8 mouse cellular contexts compared by ENCODE assay signal in the genomic region with DNA sequence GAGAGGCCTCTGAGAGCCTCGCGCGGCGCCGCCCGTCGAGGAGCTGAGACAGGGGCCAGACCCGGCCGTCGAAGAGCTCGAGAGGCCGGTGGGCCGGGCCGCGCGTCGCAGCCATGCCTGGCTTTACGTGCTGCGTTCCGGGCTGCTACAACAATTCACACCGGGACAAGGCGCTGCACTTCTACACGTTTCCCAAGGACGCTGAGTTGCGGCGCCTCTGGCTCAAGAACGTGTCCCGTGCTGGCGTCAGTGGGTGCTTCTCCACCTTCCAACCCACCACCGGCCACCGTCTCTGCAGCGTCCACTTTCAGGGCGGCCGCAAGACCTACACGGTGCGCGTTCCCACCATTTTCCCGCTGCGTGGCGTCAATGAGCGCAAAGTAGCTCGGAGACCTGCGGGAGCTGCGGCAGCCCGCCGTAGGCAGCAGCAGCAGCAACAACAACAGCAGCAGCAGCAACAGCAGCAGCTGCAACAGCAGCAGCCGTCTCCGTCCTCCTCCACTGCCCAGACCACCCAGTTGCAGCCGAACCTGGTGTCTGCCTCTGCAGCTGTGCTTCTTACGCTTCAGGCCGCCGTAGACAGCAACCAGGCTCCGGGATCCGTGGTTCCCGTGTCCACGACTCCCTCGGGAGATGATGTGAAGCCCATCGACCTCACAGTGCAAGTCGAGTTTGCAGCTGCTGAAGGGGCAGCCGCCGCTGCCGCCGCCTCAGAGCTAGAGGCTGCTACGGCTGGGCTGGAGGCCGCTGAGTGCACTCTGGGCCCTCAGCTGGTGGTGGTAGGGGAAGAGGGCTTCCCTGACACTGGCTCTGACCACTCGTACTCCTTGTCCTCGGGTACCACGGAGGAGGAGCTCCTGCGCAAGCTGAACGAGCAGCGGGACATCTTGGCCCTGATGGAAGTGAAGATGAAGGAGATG. TPM values are rescaled to one million over a fixed set of nuclear protein-coding genes. Genes with fewer than 3 reads are reported as not detected.
DNase-seq lines count a peak whose midpoint lies in the region; ATAC-seq and TF ChIP-seq lines count a peak whose summit lies in the region.
"Had no signal": no experiment of that assay in that cellular context is flagged by ENCODE, and none has a peak within 500 bp of the region (broad histone marks: within the 10 kb centered on the region; RNA-seq: fewer than 3 reads in every experiment).

No protein-coding gene starts in this region.

- TF ChIP-seq POLR2A in brain, embryonic 14.5 days (IDR thresholded peaks at IDR 0.05; ENCODE audit: borderline replicate concordance, extremely low read depth, insufficient read depth, insufficient read length, poor library complexity, severe bottlenecking): no peak

- H3K27me3 ChIP-seq in forebrain, embryonic 14.5 days (replicated peaks; ENCODE audit: control insufficient read depth, insufficient read depth, low read length): no peaks in the 10 kb centered on the region
- H3K27me3 ChIP-seq in hindbrain, embryonic 14.5 days (ENCODE audit: control insufficient read depth, insufficient read depth, low read length): no peaks in the 10 kb centered on the region
- H3K27me3 ChIP-seq in midbrain, embryonic 11.5 days (ENCODE audit: control insufficient read depth, insufficient read depth, low read length): no peaks in the 10 kb centered on the region
- H3K27me3 ChIP-seq in stomach, embryonic 14.5 days (ENCODE audit: control insufficient read depth, insufficient read depth, low read length): no peaks in the 10 kb centered on the region

- peak overlapping the region; percentile 21; the same call in 1 of the 2 replicates for H3K27ac ChIP-seq in forebrain, embryonic 14.5 days (ENCODE audit: low read depth, low read length)
- peak overlapping the region; percentile 82 for H3K27ac ChIP-seq in hindbrain, embryonic 14.5 days
- peak overlapping the region; percentile 74 for H3K27ac ChIP-seq in midbrain, embryonic 11.5 days (ENCODE audit: low read depth, low read length)
- peak overlapping the region; percentile 87 for H3K27ac ChIP-seq in stomach, embryonic 14.5 days (ENCODE audit: low read length)

- intact Hi-C loops in left cerebral cortex, postnatal 36 days (cut with DNase I): loop anchor here (10.0 kb wide), 1 partner anchor 141 kb away; no protein-coding TSS in a partner anchor

- peak; percentile 71 for DNase-seq in NIH3T3 (ENCODE audit: low read depth)
- DNase-seq in brain, embryonic 14.5 days (ENCODE audit: low read depth): peak; percentile 65
- DNase-seq in forebrain, embryonic 14.5 days (ENCODE audit: low spot score): peak; percentile 44
- peak; percentile 50 for DNase-seq in hindbrain, embryonic 14.5 days (ENCODE audit: low spot score)
- peak; percentile 65 to 67 for DNase-seq in left cerebral cortex, postnatal 36 days (ENCODE audit: low spot score in 2 of 2)
- peak; percentile 93 for DNase-seq in midbrain, embryonic 11.5 days (ENCODE audit: low spot score, missing footprints)

- H3K9ac ChIP-seq in forebrain, embryonic 14.5 days (ENCODE audit: low read length): peak overlapping the region; percentile 81
- peak overlapping the region; percentile 77 for H3K9ac ChIP-seq in hindbrain, embryonic 14.5 days
- H3K9ac ChIP-seq in midbrain, embryonic 11.5 days (ENCODE audit: low read length): peak overlapping the region; percentile 61
- peak overlapping the region; percentile 77 for H3K9ac ChIP-seq in stomach, embryonic 14.5 days (replicated peaks; ENCODE audit: low read depth, low read length)

- ATAC-seq in forebrain, embryonic 14.5 days: peak; percentile 49
- ATAC-seq in hindbrain, embryonic 14.5 days (ENCODE audit: low FRiP score): peak; percentile 38
- peak; percentile 20 for ATAC-seq in midbrain, embryonic 11.5 days (ENCODE audit: low FRiP score)
- ATAC-seq in stomach, embryonic 14.5 days (ENCODE audit: insufficient number of reproducible peaks, insufficient read depth, low FRiP score, low read depth): no peak

- peaks cover 7% of the 10 kb centered on the region; the same call in 1 of the 2 replicates for H3K36me3 ChIP-seq in forebrain, embryonic 14.5 days (ENCODE audit: control insufficient read depth, insufficient read depth, low read length)
- H3K36me3 ChIP-seq in hindbrain, embryonic 14.5 days (replicated peaks; ENCODE audit: control insufficient read depth, insufficient read depth): 0 out of 2 replicates have a peak, but pooled peaks cover 12% of the 10 kb centered on the region
- no peaks in the 10 kb centered on the region for H3K36me3 ChIP-seq in midbrain, embryonic 11.5 days (ENCODE audit: control insufficient read depth, insufficient read depth, low read length)
- peaks cover 4% of the 10 kb centered on the region for H3K36me3 ChIP-seq in stomach, embryonic 14.5 days (ENCODE audit: control insufficient read depth, insufficient read depth, low read length)

- H3K4me3 ChIP-seq in forebrain, embryonic 14.5 days (ENCODE audit: low read depth, low read length): peak overlapping the region; percentile 70
- peak overlapping the region; percentile 71 for H3K4me3 ChIP-seq in hindbrain, embryonic 14.5 days (replicated peaks; ENCODE audit: low read length)
- peak overlapping the region; percentile 71 for H3K4me3 ChIP-seq in midbrain, embryonic 11.5 days (ENCODE audit: low read depth, low read length)
- H3K4me3 ChIP-seq in stomach, embryonic 14.5 days (ENCODE audit: low read depth, low read length): peak overlapping the region; percentile 67

- H3K9me3 ChIP-seq in forebrain, embryonic 14.5 days (replicated peaks; ENCODE audit: control insufficient read depth, low read length): no peaks in the 10 kb centered on the region
- no peaks in the 10 kb centered on the region for H3K9me3 ChIP-seq in hindbrain, embryonic 14.5 days (ENCODE audit: control insufficient read depth, low read length)
- H3K9me3 ChIP-seq in midbrain, embryonic 11.5 days (ENCODE audit: control insufficient read depth, low read length): no peaks in the 10 kb centered on the region
- no peaks in the 10 kb centered on the region for H3K9me3 ChIP-seq in stomach, embryonic 14.5 days (ENCODE audit: control insufficient read depth, low read depth, low read length)

- peak overlapping the region; percentile 98 for H3K4me2 ChIP-seq in forebrain, embryonic 14.5 days (ENCODE audit: low read length)
- peak overlapping the region; percentile 96 for H3K4me2 ChIP-seq in hindbrain, embryonic 14.5 days (replicated peaks)
- H3K4me2 ChIP-seq in midbrain, embryonic 11.5 days: peak overlapping the region; percentile 98
- peak overlapping the region; percentile 98 for H3K4me2 ChIP-seq in stomach, embryonic 14.5 days (replicated peaks; ENCODE audit: low read depth, low read length)

- H3K4me1 ChIP-seq in forebrain, embryonic 14.5 days (ENCODE audit: control insufficient read depth, insufficient read depth, low read length): peaks cover 23% of the 10 kb centered on the region
- peaks cover 33% of the 10 kb centered on the region for H3K4me1 ChIP-seq in hindbrain, embryonic 14.5 days (replicated peaks; ENCODE audit: control insufficient read depth, insufficient read depth, low read length)
- peaks cover 32% of the 10 kb centered on the region for H3K4me1 ChIP-seq in midbrain, embryonic 11.5 days (ENCODE audit: control insufficient read depth, insufficient read depth, low read length)
- H3K4me1 ChIP-seq in stomach, embryonic 14.5 days (ENCODE audit: control insufficient read depth, insufficient read depth, low read length): peaks cover 24% of the 10 kb centered on the region

- under 1% methylated on average over 68 of the region's 71 CpGs for whole genome bisulfite sequencing in forebrain, embryonic 14.5 days
- under 1% methylated on average over 71 of the region's 71 CpGs for WGBS in hindbrain, embryonic 14.5 days
- WGBS in midbrain, embryonic 11.5 days: under 1% methylated on average over 69 of the region's 71 CpGs
- WGBS in stomach, embryonic 14.5 days: under 1% methylated on average over 71 of the region's 71 CpGs

- no peak for TF ChIP-seq CTCF in brain, embryonic 14.5 days (IDR thresholded peaks at IDR 0.05; ENCODE audit: borderline replicate concordance, extremely low read depth, insufficient read depth, insufficient read length)

RNA-seq across cellular contexts. Expression of gene Thap11, which starts 0.6 kb away (rescaled TPM):
- 61.3 and 78.5 TPM in 2 replicates for polyA plus RNA-seq in brain, embryonic 14.5 days (2012; rRNA removed)
- polyA plus RNA-seq in forebrain, embryonic 14.5 days (2014; fragmentation: Nextera tagmentation; extraction: Ambion mirVana): 51.7 and 60.8 TPM in 2 replicates
- 46.2 and 51.2 TPM in 2 replicates for polyA plus RNA-seq in hindbrain, embryonic 14.5 days (2014; fragmentation: Nextera tagmentation; extraction: Ambion mirVana)
- total RNA-seq in left cerebral cortex, postnatal 36 days (2021): 10 to 100 TPM; 38.9 to 44.8 TPM
- polyA plus RNA-seq in midbrain, embryonic 11.5 days (2014; fragmentation: Nextera tagmentation; extraction: Ambion mirVana): 66.5 and 70.5 TPM in 2 replicates
- polyA plus RNA-seq in stomach, embryonic 14.5 days (2014; fragmentation: Nextera tagmentation; extraction: Ambion mirVana): 51.4 and 56.4 TPM in 2 replicates

RNA-seq across cellular contexts. Expression of gene Cenpt, which starts 2.4 kb away (rescaled TPM):
- polyA plus RNA-seq in brain, embryonic 14.5 days (2012; rRNA removed): 83.0 and 109 TPM in 2 replicates
- polyA plus RNA-seq in forebrain, embryonic 14.5 days (2014; fragmentation: Nextera tagmentation; extraction: Ambion mirVana): 50.7 and 51.8 TPM in 2 replicates
- 46.3 and 51.7 TPM in 2 replicates for polyA plus RNA-seq in hindbrain, embryonic 14.5 days (2014; fragmentation: Nextera tagmentation; extraction: Ambion mirVana)
- total RNA-seq in left cerebral cortex, postnatal 36 days (2021): 10 to 100 TPM; 15.2 to 18.0 TPM
- polyA plus RNA-seq in midbrain, embryonic 11.5 days (2014; fragmentation: Nextera tagmentation; extraction: Ambion mirVana): 58.1 and 60.4 TPM in 2 replicates
- 47.2 and 52.3 TPM in 2 replicates for polyA plus RNA-seq in stomach, embryonic 14.5 days (2014; fragmentation: Nextera tagmentation; extraction: Ambion mirVana)

RNA-seq across cellular contexts. Expression of gene Nutf2, which starts 4.9 kb away (rescaled TPM):
- polyA plus RNA-seq in brain, embryonic 14.5 days (2012; rRNA removed): 190 and 196 TPM in 2 replicates
- polyA plus RNA-seq in forebrain, embryonic 14.5 days (2014; fragmentation: Nextera tagmentation; extraction: Ambion mirVana): 224 and 283 TPM in 2 replicates
- 181 TPM in 2 replicates for polyA plus RNA-seq in hindbrain, embryonic 14.5 days (2014; fragmentation: Nextera tagmentation; extraction: Ambion mirVana)
- total RNA-seq in left cerebral cortex, postnatal 36 days (2021): 10 to 100 TPM; 25.7 to 35.4 TPM
- 300 and 367 TPM in 2 replicates for polyA plus RNA-seq in midbrain, embryonic 11.5 days (2014; fragmentation: Nextera tagmentation; extraction: Ambion mirVana)
- polyA plus RNA-seq in stomach, embryonic 14.5 days (2014; fragmentation: Nextera tagmentation; extraction: Ambion mirVana): 265 and 276 TPM in 2 replicates

RNA-seq across cellular contexts. Expression of gene Edc4, which starts 25.2 kb away (rescaled TPM):
- 80.3 and 85.4 TPM in 2 replicates for polyA plus RNA-seq in brain, embryonic 14.5 days (2012; rRNA removed)
- 27.9 and 39.4 TPM in 2 replicates for polyA plus RNA-seq in forebrain, embryonic 14.5 days (2014; fragmentation: Nextera tagmentation; extraction: Ambion mirVana)
- polyA plus RNA-seq in hindbrain, embryonic 14.5 days (2014; fragmentation: Nextera tagmentation; extraction: Ambion mirVana): 40.1 and 46.6 TPM in 2 replicates
- 10 to 100 TPM; 56.9 to 68.4 TPM for total RNA-seq in left cerebral cortex, postnatal 36 days (2021)
- 35.6 TPM in 2 replicates for polyA plus RNA-seq in midbrain, embryonic 11.5 days (2014; fragmentation: Nextera tagmentation; extraction: Ambion mirVana)
- 34.4 and 36.9 TPM in 2 replicates for polyA plus RNA-seq in stomach, embryonic 14.5 days (2014; fragmentation: Nextera tagmentation; extraction: Ambion mirVana)

RNA-seq across cellular contexts. Expression of gene Tsnaxip1, which starts 28.0 kb away (rescaled TPM):
- polyA plus RNA-seq in brain, embryonic 14.5 days (2012; rRNA removed): 0.37 and 0.54 TPM in 2 replicates
- polyA plus RNA-seq in forebrain, embryonic 14.5 days (2014; fragmentation: Nextera tagmentation; extraction: Ambion mirVana): 0.83 TPM in 2 replicates
- 0.64 and 1.4 TPM in 2 replicates for polyA plus RNA-seq in hindbrain, embryonic 14.5 days (2014; fragmentation: Nextera tagmentation; extraction: Ambion mirVana)
- not detected for total RNA-seq in left cerebral cortex, postnatal 36 days (2021)
- polyA plus RNA-seq in midbrain, embryonic 11.5 days (2014; fragmentation: Nextera tagmentation; extraction: Ambion mirVana): 0.15 and 0.18 TPM in 2 replicates
- 0.30 TPM in 1 of 2 replicates, not detected in the other for polyA plus RNA-seq in stomach, embryonic 14.5 days (2014; fragmentation: Nextera tagmentation; extraction: Ambion mirVana)
- total RNA-seq: hematopoietic stem cell, adult 5-6 weeks had no signal

Comparison
In these comparisons a context has a peak if more than half of its experiments do, and no peak if none do; other contexts are left out.
1. H3K27ac ChIP-seq: peak in every context shown above with its lines; median percentile 87 in stomach, embryonic 14.5 days; 82 in hindbrain, embryonic 14.5 days; 74 in midbrain, embryonic 11.5 days; 21 in forebrain, embryonic 14.5 days.